Mouse (Mus musculus): ENCODE results near the gene Tex26.

Tex26 gene

GRCm38 (mm10) chr5:149439531-149440179, at the start of gene Tex26:
Gene Tex26, plus strand, starts transcription at chr5:149439660.
- DNase-seq = peak; percentile 96

DNA sequence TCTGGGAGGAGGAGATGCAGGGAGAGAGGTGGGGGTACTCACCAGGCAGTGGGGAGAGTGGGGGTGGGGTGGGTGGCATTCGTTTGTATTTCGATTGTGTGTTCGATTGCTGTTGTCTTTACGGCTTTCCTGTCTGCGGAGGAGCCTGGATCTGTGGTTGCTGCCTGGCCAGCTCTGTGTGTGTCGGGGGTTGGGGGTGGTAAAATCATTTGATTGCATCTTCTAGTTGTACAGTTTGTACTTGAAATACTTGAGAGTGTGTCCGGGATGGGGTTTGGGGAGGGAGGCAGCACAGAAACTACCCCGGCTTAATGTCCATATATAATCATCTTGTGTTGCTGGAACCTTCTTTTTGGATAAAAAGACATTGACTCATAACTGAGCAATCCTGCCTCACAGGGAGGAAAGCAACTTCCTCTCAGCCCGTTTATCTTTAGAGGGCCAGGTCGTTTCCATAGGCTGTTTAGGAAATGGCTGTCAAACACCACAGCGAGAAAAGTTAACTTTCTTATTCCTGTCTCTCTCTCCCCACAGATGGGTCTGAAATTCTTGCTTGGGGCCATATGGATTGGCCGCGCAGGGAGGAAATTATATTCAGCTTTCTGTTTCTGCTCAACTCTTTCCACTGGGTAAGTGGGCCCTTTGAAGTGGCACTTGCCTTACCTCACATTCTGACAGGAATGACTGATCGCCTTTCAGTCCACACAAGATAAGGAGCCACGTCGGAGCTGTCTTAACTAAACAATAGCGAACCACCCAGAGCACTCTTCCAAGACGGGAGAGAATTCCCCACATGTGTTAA, 47.7 kb upstream of the Tex26 start:
- DNase-seq = peak; percentile 62

GRCm38 (mm10) chr5:149392420-149392988, 47.0 kb upstream of the Tex26 start:
- DNase-seq = no peak

DNA sequence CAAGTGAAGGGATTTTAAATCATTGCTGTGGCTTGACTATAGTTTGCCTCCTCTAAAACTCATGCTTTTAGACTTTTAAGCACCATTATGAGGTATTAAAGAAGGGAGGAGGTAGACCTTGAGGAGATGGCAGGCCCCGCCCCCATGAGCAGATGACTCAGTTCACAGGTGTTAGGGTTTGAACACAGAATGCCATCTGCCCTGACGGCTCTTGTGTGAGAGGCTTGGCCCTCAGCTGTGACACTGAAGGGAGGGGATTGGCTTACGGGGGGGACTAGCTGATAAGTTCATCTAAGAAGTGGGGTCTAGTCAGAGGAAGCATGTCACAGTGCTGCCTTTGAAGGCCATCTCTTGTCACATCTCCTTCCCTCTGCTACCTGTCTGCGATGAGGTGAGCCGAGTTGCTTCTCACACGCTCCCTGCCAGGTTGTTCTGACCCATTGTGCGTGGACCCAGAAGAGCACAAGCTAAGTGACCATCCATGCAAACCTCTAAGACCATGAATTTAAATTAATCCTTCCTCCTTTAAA, 37.9 kb upstream of the Tex26 start:
- no peak for DNase-seq

DNA sequence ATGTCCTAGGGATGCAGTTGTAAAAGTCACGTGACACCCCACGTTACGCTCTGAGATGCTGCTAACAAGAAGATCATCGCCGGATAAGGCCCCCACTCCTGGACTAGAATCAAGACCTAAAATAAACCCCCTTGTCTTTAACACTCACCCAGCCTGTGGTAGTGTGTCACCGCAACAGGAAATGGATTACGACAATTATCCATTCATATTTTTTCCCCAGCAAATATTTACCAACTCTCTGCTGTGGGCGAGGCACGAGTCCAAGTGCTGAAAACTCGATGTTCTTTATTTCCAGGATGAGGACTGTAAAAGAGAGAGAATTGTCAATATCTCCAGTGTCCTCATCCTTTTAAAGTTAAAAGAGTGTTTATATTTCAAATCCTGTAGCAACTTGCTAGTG, 37.4 kb upstream of the Tex26 start:
- no peak for DNase-seq

DNA sequence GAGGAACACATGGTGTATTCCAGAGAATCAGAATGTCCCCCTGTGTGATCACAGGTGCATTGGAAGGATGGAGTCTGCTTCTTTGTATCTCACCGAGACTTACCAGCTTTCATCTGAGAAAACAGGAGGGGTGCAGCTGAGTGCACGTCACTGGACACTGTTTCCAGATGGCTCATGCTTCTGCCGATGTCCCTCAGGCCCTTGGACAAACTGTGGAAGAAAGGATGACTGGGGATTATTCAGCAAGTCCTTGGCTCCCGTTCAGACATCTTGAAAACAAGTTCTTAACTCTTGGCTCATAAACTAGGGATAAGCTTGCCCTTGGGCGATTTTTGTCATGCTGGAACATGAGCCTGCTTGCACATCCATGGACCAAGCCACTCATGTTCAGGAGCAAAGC, 36.1 kb upstream of the Tex26 start:
- DNase-seq = no peak

GRCm38 (mm10) chr5:149404710-149405109, 34.8 kb upstream of the Tex26 start:
- DNase-seq = no peak

GRCm38 (mm10) chr5:149406791-149407276, 32.6 kb upstream of the Tex26 start:
- no peak for DNase-seq

DNA sequence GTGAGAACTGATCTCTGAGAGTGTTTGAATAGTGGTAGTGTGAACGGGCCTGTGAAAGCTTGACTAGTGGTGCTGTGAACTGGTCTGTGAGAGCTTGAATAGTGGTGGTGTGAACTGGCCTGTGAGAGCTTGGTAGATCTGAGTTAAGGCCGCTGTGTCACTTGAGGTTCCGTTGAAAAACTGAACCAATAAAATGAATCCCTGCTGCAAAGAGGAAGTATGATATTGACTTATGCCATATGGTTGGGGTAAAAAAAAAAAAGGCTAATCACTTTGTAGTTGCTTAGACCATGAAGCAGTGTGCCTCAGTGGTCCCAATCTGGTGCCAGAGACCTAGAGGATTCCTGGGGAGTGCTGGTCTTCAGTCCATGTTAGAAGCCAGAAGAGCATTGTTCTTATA, 30.0 kb upstream of the Tex26 start:
- no peak for DNase-seq

DNA sequence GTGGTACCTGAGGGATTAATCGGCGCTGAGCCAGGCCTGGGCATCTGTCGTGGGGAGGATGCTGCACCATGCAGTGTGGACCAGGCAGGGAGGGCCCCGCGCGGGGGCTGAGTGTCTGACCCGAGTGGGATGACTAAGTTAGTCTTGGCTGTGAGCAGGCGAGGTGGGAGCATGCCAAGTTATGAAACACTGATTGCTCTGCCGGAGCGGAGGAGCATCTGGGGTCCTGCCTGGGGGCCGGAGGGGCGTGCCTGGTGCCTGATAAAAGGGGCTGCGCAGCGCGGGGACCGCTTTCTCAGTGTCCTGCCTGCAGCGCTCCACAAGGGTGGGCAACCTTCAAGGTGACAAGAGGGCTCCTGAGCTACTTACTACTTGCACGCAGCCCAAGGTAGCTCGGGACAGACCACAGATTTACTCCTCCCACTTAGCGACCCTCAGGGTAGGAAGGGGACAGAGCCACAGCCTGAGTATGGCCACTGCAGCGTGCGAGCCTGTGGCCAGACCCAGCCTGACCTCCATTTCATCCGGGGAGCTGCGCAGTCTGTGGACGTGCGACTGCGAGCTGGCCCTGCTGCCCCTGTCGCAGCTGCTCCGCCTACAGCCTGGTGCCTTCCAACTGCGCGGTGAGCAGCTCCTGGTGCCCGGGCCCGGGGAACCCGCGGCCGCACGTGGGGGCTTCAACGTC, 27.8 kb upstream of the Tex26 start, which contains the start of gene Medag:
TSS of gene Medag (plus strand) at position 241 of the 685 bp plus-strand sequence.
- DNase-seq = peak; percentile 63

- no peak for DNase-seq
Observed at GRCm38 (mm10) chr5:149412194-149412575, 27.3 kb upstream of the Tex26 start.

DNA sequence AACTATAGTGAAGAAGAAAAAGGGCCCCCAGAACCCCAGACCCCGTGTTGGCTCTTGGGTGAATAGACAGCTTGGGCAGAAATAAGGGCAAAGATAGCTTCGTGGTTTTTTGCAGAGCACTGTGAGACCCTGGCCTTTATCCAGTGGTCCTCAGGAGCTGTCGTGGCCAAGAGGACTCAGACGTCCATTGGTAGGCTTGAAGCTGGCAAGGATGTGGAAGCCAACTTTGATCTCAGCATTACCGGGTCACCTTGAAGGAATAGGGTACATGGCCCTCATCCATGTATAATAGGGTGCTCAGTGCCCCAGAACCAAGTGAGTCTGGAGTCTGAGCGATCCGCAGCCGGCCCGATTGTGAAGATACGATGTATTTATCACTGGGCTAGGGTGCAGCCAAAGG, 26.8 kb upstream of the Tex26 start:
- DNase-seq = no peak

- no peak for DNase-seq
Observed at GRCm38 (mm10) chr5:149414369-149415167, 24.9 kb upstream of the Tex26 start.

- DNase-seq = no peak
Observed at GRCm38 (mm10) chr5:149417381-149417780, 22.1 kb upstream of the Tex26 start.

GRCm38 (mm10) chr5:149426525-149426924, 12.9 kb upstream of the Tex26 start:
- DNase-seq = no peak

DNA sequence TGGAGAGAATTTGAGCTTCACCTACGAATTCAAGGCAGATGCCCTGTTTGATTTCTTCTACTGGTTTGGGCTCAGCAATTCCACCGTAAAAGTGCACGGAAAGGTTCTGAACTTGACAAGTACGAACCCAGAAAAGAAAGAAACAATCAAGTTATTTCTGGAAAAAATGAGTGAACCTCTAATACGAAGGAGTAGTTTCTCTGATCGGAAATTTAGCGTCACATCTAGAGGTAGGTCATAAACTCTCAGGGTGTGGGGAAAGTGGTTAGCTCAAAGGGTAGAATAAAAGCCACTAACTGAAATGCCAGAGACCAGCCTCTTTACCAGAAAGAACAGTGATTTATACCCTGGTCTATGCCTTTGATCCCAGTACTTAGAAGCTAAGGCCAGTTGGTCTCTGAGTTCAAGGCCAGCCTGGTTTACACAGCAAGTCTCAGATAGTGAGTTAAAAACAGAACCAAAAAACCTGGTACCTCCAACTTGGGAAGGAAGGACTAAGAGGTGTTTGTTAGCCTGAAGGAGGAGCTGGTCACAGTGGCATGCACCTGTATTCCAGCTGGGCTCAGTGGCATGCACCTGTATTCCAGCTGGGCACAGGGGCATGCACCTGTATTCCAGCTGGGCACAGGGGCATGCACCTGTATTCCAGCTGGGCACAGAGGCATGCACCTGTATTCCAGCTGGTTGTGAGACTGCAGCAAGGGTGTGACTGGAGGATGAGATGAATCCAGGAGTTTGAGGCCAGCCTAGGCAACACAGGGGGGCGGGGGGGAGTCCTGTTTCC, 12.0 kb upstream of the Tex26 start:
- DNase-seq = no peak

DNA sequence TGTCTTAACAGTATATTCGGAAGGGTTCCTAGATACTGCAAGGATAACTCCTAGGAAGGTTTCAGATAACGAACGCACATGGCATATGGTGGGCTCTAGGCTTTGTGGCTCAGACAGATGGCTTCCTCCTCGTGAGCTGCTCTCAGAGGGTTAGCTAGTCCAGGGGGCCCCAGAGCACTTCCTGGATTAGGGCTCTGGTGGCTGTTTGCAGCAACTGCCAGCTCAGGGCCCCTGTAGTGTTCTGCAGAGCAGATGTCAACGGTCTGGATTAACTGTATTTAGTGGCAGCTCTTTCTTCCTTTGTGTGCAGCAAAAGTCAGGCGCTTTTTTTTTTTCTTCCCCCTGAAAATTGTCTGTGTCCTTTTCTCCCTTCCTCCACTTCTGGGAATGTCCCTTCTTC, 11.1 kb upstream of the Tex26 start:
- DNase-seq = peak; percentile 79

DNA sequence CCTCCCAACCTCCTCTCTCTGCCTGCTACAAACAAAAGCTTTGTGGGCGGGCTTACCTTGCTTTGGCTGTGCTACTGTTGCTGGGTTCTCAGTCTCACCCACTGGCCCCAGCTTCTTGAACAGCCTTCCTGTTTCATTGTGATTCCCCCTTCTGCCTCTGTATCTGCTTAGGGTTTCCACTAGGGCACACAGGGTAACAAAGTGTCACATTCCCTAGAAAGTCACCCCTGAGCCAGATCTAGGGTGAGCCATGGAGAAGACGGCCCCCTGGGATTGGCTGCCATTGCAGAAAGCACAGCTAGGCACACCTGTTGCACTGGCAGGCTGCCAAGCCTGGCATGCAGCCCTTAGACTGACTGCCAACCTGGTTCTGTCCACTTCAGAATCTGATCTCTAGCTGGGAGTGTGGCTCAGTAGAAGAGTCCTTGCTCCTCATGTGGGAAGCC, 10.6 kb upstream of the Tex26 start:
- peak; percentile 60 for DNase-seq

- DNase-seq = no peak
Observed at GRCm38 (mm10) chr5:149429541-149429940, 9.9 kb upstream of the Tex26 start.

DNA sequence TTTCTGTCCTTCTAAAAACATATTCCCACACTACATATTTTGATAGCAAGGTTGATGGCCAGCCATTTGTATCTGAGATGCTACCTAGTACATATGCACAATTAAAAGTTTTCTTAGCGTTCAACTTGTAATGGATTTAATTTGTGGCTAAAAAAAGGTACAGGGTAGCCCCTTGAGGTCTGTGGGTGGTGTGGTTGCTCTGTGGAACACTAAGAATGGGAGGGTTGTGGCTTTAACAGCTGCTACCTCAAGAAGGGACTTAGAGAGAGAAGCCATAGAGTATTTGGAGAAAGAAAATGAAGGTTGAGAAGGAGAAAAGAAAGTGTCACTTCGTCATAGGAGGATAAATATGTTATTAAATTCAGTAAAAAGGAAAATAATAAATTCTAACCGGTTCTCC, 8.5 kb upstream of the Tex26 start:
- no peak for DNase-seq

- DNase-seq = no peak
Observed at GRCm38 (mm10) chr5:149433618-149434017, 5.8 kb upstream of the Tex26 start.

Measured in embryo, embryonic 11 days (tissue).